Mouse (Mus musculus): ENCODE data around the gene Bahcc1.

Gene Bahcc1

DNA sequence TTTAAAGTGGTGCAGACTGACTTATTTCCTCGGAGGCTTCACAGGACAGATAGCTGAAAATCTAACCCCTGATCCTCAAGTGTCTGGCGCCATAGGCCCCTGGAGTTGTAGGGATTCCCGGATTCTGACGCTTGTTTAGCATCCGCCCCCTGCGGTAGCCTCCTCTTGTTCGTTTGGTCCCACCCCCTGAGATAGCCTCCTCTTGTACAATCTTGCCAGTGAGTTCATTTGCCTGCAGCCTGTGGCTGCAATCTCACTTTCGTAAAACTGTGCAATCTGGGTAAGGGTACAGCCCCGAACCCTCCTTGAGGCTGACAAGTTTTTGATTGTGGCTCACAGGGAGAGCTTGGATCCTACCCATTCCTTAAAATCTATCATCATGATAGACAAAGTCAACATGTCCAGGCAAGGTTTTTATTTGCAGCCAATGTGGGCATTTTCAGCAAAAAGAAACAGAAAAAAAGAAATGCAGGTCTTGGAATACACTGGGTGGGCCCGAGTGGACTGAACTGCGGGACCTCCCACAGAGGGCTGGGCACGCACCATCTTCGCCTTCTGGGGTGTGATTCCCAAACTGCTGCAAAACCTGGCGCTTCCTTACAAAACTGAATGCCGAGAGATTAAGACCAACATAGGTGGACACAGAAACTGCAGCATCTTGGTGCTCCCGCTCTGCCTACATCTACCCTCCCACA lies 82.1 kb downstream of the Bahcc1 start:
- in situ Hi-C loops (cut with MboI; ENCODE audit: low pct_unique_long_range_greater_than_20kb in 1 of 2, low sequenced_read_pairs in 2 of 2, unreplicated experiment in 1 of 2): no loop called here

DNA sequence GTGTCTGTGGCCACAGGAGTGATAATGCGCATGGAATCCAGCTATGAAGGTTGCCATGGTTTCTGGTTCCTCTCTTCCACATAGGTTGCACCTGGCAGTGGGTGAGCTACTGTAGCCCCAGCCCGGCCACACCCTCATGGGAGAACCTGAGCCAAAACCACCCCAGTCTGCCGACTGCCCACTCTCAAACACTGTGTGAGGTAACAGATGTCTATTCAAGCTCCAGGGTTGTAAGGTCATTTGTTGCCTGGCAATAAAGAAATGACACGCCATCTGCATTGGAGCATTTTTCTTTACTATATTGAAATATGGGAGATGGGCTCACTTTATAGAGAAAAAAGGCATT lies 82.6 kb downstream of the Bahcc1 start:
- in situ Hi-C loops (cut with MboI; ENCODE audit: low pct_unique_long_range_greater_than_20kb in 1 of 2, low sequenced_read_pairs in 2 of 2, unreplicated experiment in 1 of 2): no loop called here

DNA sequence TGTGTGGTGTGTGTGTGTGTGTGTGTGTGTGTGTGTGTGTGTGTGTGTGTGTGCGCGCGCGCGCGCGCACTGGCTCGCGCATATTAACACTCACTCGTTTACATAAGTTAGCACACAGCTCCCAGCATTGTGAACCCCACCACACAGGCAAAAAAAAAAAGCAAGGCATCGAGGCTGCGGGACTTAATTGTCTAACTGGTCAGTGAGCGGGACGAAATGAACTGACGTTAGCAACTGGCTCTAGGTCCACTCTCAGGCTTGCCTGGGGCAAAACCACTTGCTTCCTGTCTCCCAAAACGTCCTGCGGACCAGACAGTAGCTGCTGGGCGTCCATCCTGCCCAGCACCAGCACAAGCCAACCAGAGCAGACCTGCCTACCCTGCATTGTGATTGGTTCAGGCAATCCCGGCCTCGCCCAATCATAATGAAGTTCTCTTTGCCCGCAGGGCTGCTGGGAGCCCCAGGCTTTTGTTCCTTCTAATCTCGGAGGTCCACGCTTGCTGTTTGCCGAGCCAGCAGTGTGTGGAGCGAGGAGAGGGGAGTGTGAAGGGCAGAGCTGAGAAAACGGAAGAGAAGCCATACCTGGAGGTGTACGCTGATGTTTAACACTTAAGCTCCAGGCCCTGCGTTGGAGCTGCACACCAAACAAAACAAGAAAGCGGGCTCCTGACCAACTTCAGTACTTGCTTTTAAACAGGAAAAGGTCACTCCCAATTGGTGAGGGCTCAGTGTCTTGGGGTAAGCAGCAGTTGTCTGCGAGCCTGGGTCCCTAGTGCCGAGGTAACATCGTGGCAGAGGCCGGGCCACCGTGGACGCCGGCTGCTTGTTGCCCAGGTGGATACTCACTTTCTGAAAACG lies 83.3 kb downstream of the Bahcc1 start:
- in situ Hi-C loops (cut with MboI; ENCODE audit: low pct_unique_long_range_greater_than_20kb in 1 of 2, low sequenced_read_pairs in 2 of 2, unreplicated experiment in 1 of 2): no loop called here

DNA sequence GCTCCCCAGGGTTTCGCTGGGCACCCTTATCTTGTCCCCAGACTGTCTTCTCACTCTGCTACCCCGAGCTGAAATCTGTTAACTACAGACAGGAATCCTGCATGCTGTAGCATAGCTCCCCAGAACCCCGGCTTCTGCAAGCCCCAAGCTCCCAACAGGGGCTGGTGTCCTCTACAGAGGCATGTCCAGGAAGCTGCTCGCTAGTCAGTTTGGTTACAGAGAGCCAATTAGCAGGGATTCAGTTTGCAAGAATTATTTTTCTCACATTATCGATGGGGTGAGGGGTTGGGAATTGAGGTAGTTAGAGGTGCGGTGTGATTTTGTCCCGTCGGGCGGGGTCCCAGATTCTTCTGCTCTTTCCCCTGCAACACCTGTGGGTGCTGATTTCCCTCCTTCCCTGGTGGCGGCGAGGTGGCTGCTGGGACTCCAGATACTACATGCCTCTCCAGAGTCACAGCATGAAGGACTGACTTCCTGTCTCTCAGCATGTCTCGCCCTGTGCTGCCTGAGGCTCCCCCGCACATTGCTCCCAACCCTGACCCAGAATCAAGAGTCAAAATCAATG lies 84.0 kb downstream of the Bahcc1 start:
- in situ Hi-C loops (cut with MboI; ENCODE audit: low pct_unique_long_range_greater_than_20kb in 1 of 2, low sequenced_read_pairs in 2 of 2, unreplicated experiment in 1 of 2): no loop called here

DNA sequence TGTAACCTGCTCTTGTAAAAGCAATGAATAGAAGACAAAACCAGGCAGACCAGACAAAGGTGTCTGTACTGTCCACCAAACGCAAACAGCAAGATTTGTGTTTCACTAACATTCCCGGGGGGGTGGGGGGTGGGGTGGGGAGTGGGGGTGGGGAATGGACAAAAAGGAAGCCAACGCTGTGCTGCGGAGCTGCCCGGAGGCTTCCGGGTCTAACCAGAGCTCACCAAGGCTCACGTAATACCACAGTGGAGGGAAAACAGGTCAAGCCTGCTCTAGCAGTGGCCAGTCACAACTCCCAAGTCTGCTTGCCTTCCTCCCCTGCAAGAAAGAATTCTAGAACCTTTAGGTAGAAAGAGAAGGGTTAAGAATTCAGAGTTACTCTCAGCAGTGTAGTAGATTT lies 84.7 kb downstream of the Bahcc1 start:
- in situ Hi-C loops (cut with MboI; ENCODE audit: low pct_unique_long_range_greater_than_20kb in 1 of 2, low sequenced_read_pairs in 2 of 2, unreplicated experiment in 1 of 2): no loop called here

DNA sequence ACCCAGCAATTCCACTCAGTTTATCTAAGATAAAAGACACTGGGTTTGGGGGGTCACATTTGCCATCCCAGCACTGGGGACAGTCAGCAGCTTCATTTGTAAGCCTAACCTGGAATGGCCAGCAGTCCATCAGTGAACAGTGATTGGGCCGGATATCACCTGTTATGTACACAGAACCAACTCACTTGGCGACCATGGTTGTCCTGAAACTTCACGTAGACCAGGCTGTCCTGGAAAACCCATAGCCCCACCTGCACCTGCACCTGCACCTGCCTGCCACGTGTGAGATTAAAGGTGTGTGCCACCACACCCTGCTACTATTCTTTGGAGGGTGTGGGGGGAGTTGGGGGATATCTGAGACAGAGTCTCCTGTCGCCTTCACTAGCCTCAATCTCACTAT lies 86.6 kb downstream of the Bahcc1 start:
- in situ Hi-C loops (cut with MboI; ENCODE audit: low pct_unique_long_range_greater_than_20kb in 1 of 2, low sequenced_read_pairs in 2 of 2, unreplicated experiment in 1 of 2): no loop called here

DNA sequence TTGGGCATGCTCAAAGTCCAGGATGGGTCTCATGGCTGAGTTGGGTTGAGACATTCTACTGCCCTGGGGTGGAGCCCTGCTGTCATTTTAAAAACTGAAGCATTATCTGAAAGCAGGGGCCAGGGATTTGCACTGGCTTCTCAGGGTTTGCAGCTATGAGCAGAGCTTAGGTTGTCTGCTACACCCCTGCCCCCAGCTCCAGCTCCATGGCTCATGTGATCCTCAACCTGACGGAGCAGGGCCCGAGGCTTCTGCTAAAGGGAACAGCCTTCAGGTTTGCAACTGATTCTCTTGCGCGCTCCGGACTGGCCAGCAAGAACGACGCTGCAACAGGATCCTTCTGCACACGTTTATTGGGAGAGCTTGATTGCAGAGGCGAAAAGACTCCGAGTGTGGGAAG lies 87.4 kb downstream of the Bahcc1 start:
- in situ Hi-C loops (cut with MboI; ENCODE audit: low pct_unique_long_range_greater_than_20kb in 1 of 2, low sequenced_read_pairs in 2 of 2, unreplicated experiment in 1 of 2): no loop called here

DNA sequence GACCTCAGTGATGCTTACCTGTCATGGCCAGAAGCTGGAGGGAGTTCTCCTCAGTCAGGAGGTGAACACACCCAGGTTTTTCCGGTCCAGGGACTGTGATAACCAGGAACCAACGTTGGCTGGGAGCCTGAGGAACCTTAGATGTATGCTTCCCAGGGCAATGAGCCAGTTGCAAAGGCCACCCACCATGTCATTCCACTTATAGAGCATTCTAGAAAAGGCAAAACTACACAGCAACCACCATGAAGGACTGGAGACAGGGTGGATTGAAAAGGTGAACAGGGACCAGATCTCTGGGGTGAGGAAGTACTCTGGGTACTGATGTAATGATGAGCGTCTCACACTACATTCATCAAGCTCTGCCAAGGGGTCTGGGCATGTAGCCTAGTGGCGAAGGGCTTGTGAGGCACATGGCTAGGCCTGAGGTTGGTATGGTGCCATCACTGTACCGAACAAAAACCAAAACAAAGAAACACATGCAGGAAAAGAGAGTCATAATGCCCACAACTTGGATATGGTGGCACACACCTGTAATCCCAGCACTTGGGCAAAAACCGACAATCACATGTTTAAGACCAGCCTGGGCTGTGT lies 102.8 kb downstream of the Bahcc1 start:
- in situ Hi-C loops (cut with MboI; ENCODE audit: low pct_unique_long_range_greater_than_20kb in 1 of 2, low sequenced_read_pairs in 2 of 2, unreplicated experiment in 1 of 2): no loop called here

DNA sequence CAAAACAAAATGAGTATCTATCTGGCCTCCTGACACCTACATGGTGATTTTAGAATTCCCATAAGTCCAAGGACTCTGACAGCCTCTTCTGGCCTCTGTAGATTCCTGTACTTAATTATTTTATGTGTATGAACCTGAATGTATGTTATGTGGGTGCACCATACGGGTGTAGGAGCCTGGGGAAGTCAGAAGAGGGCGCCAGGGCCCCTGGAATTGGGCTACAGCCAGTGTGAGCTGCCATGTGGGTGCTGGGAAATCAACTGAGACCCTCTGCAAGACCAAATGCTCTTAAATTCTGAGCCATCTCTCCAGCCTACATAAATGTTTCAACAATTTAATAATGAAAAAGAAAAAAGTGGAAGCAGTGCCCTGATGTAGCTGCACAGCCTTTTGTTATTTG lies 104.7 kb downstream of the Bahcc1 start:
- in situ Hi-C loops (cut with MboI; ENCODE audit: low pct_unique_long_range_greater_than_20kb in 1 of 2, low sequenced_read_pairs in 2 of 2, unreplicated experiment in 1 of 2): no loop called here

DNA sequence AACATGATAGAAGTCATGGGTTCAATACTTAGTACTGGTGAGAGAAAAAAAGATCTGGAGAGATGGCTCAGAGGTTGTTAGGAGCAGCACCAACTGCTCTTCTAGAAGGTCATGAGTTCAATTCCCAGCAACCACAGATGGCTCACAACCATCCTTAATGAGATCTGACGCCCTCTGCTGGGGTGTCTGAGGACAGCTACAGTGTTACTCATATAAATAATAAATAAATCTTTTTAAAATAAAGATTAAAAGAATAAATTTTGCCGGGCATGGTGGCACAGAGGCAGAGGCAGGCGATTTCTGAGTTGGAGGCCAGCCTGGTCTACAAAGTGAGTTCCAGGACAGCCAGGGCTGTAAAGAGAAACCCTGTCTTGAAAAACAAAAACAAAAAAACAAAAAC lies 106.0 kb downstream of the Bahcc1 start:
- in situ Hi-C loops (cut with MboI; ENCODE audit: low pct_unique_long_range_greater_than_20kb in 1 of 2, low sequenced_read_pairs in 2 of 2, unreplicated experiment in 1 of 2): no loop called here

DNA sequence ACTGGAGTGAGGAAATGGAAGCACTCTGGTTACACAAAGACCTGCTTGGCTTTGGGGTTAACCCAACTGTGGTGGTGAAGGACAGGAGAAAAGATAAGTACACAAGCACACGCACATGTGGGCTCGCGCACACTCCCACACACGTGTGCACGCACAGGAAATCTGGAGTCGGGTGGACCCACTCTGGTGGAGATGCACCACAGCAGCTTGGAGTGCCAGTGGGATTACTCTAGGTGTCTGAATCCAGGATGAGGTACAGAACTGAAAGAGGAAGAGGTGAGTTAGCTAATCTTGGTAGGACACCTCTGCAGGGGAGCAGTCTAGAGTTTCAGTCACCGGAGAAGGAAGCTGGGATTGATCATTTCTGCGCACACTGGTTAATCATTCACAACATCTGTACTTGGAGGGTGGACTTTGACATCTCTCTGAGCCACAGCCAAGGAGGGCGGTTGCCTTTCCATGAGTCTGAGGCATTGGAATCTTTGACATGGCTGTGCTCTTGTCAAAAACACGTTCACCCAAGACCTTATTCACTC lies 107.3 kb downstream of the Bahcc1 start:
- in situ Hi-C loops (cut with MboI; ENCODE audit: low pct_unique_long_range_greater_than_20kb in 1 of 2, low sequenced_read_pairs in 2 of 2, unreplicated experiment in 1 of 2): no loop called here

DNA sequence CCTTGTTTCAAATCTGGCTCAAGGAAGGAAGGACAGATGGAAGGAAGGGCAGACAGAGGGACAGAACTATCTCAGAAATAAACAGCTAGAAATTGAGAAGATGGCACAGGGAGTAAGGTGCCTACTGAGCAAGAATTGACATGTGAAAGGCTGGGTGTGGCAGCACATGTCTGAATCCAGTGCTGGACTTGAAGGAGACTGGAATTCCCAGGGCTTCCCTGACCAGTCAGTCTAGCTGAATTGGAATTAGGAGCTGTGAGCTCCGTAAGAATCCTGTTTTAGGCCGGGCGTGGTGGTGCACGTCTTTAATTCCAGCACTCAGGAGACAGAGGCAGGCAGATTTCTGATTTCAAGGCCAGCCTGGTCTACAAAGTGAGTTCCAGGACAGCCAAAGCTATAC lies 108.9 kb downstream of the Bahcc1 start:
- in situ Hi-C loops (cut with MboI; ENCODE audit: low pct_unique_long_range_greater_than_20kb in 1 of 2, low sequenced_read_pairs in 2 of 2, unreplicated experiment in 1 of 2): no loop called here

All from mouse embryonic stem cell (cell line).